Mouse (Mus musculus) adrenal gland, adult 2 months (tissue): ENCODE measurements at regions not wholly inside any gene's neighbourhood (a gene's known extent, or its start where the extent isn't known, plus 50 kb on each side); places are given as distances from the start of the nearest gene placed in this dataset.

ENCODE experiments used
- DNase-seq: peaks from one replicate; pipeline ENCODE4 v3.0.0; 2021

GRCm38 (mm10) chr11:40624126-40624778 lies 70.8 kb downstream of the Mat2b start:
- no peak for DNase-seq

- no peak for DNase-seq
Observed at GRCm38 (mm10) chr11:40620036-40620435, 75.0 kb downstream of the Mat2b start.

- DNase-seq: no peak
Observed at GRCm38 (mm10) chr11:40603008-40603407, 92.0 kb downstream of the Mat2b start.

- DNase-seq: peak; percentile 8
Observed at GRCm38 (mm10) chr11:40601572-40601909, 93.5 kb downstream of the Mat2b start.

DNA sequence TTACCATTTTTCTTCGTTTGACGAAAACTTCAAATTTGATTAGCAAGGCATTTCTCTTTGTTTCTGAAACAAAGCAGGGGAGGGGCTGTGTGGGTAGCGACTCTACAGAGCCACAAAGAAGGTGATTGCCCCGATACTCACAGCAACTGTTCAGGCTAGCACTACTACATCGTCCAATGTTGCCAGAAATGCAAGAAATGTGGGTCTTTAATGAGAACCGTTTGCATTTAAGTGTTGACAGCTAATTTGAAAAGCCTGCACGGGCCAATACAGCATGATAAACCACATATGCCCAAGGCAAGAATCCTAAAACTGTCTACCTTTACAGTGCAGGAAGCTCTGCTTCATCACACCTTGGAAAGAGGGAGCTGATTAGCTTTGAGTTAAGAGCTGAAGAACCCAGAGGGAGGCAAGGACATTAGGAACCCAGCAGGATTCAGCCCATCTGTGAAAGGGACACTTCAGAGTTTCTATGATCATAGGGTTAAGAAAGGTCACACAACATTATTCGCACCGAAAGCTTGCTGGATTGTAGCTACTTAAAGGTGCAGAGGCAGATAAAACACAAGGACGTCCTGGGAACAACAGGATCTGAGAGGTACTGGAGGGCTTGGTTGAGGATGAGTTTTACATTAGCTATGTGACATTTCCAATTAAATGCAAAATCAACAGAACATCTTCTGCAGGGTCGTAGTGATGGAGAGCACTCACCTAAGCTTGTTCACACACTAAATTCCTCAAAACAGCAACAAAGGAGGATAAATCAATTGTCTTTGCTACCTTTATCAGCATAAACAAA lies 94.0 kb downstream of the Mat2b start:
- no peak for DNase-seq

- peak; percentile 28 for DNase-seq
Observed at GRCm38 (mm10) chr11:40599956-40600772, 94.8 kb downstream of the Mat2b start.

DNA sequence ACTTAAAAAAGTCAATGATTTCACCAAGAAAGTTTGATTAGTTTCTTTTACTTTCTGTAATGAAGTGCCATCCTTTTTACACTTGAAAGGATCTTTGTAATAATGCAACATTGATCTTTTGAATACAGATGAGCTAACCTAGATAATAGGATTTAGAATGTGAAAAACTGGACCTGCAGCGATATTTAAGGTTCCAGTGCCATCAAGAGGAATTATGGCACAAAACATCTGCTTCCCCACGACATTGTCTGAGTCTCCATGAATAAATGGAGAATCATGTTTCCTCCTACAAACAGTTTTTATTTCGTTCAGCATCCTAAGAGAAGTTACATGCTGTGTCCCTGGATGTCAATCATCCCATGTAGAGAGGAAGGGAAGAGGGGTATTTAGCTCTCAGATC lies 98.7 kb downstream of the Mat2b start:
- no peak for DNase-seq

- DNase-seq: no peak
Observed at GRCm38 (mm10) chr11:40592056-40592455, 102.9 kb downstream of the Mat2b start.

DNA sequence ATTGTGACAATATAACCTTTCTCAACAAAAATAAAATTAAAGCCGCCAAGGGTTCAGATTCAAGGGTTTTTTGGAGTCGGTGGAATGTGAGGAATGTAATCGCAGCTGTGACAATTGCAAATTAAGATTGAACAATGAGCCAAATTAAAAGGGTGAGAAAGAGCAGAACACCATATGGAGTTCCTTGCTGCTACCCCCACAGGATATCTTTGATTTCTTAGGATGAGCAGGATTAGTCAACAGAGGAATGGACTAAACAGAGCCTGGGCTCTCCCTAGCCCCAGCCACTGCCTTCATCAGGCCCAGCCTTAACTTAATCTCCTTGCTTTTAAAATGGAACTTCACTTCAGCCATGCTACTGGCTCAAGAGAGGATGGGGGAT lies 121.3 kb downstream of the Mat2b start:
- DNase-seq: no peak

- no peak for DNase-seq
Observed at GRCm38 (mm10) chr11:40572953-40573757, 121.8 kb downstream of the Mat2b start.

GRCm38 (mm10) chr11:40562866-40563265 lies 132.1 kb downstream of the Mat2b start:
- no peak for DNase-seq

GRCm38 (mm10) chr11:40561983-40562382 lies 133.0 kb downstream of the Mat2b start:
- DNase-seq: no peak

GRCm38 (mm10) chr11:40561400-40561799 lies 133.6 kb downstream of the Mat2b start:
- no peak for DNase-seq

- DNase-seq: no peak
Observed at GRCm38 (mm10) chr11:40558486-40558885, 136.5 kb downstream of the Mat2b start.

- no peak for DNase-seq
Observed at GRCm38 (mm10) chr11:40554867-40555794, 139.9 kb downstream of the Mat2b start.

DNA sequence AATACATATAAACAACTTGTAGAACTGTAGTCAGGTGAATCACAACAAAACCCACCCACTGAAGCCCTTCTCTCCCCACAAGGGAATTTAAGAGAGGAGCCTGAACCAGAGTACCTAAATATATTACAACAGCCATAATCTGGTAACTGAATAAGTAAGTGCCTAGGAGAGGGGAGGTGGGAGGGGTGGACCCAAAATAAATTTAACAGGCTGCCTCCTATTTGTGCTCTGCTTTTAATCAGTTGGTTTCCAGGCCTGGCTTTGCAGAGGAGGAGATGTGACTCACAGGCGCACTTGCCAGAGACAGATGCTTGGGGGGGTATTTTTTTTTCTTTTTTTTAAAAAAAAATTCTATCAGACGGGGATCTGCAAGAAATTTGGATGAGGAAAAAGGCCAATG lies 142.9 kb downstream of the Mat2b start:
- no peak for DNase-seq

DNA sequence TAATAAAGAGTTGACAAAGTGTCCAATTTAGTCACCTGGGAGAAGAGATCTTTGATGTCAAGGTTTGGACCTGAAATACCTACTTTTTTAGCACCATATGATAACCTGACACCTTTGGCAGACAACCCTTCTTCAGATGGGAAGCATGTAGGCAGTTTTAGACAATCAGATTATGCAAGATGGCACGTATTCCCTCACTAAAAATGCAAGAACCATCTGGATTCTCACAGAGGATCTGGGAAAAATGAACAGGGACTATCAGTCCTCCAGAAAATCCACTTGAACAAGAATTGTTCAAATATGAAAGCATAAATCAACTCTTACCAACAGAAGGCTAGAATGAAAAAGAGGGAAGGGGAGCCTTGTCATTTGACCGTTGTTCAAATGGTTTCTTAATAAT lies 148.4 kb downstream of the Mat2b start:
- no peak for DNase-seq

GRCm38 (mm10) chr11:40545537-40545936 lies 149.5 kb downstream of the Mat2b start:
- DNase-seq: no peak

- DNase-seq: no peak
Observed at GRCm38 (mm10) chr11:40540229-40540628, 154.8 kb downstream of the Mat2b start.

DNA sequence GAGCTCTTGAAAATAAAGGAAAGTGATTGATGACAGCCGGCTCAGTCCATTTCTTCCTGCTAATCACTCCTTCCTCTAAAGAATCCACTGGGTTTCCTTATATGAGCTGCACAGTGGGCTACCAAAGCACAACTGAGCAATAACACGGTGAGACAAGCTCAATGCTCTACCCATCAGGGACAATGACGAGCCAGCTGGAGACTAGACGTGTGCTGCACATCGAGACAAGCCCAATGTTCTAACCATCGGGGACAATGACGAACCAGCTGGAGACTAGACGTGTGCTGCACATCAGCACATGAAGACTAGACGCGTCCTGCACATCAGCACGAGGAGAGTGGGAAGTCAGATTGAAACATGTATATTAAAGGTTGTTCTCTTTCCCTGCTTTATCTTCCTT lies 155.2 kb downstream of the Mat2b start:
- DNase-seq: no peak

DNA sequence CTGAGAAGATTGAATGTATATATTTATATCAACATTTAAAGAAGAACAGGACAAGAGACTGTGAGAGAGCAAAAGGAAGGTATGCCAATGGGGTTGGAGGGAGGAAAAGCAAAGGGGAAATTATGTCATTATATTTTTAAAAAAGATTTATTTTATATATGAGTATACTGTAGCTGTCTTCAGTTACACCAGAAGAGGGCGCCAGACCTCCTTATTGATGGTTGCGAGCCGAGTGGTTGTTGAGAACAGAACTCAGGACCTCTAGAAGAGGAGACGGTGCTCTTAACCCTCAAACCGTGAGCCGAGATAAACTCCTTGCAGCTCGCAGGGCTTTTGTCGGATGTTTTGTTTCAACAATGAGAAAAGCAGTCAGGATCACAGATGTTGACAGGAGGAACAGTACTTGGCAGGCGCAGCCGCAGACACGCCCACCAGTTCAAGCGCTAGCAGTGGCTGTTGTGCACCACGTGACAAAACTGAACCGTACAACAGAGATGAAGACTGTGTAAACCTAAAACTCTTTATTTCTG lies 158.7 kb downstream of the Mat2b start:
- no peak for DNase-seq
